Mouse (Mus musculus): ENCODE data around the gene Srp54b.
"Not testable (repeated sequence)": the region's sequence is repeated elsewhere in the genome, so short reads cannot be mapped to it uniquely, and the experiment has no call there.

GRCm38 (mm10) chr12:55230520-55230861, 75.6 kb downstream of the Srp54b start:
- not testable (repeated sequence) for TF ChIP-seq CTCF (IDR thresholded peaks at IDR 0.05; ENCODE audit: control insufficient read depth, insufficient read depth, insufficient read length); USF1 (IDR thresholded peaks at IDR 0.05; ENCODE audit: low read depth); MAX (IDR thresholded peaks at IDR 0.05)
